Mouse (Mus musculus) gastrocnemius, adult 18-20 months (tissue): ENCODE results near the gene Rhox4a2. TPM values are rescaled to one million over a fixed set of nuclear protein-coding genes. Genes with fewer than 3 reads are reported as not detected.
"Not testable (repeated sequence)": the region's sequence is repeated elsewhere in the genome, so short reads cannot be mapped to it uniquely, and the experiment has no call there.

Experiments
- DNase-seq: peaks from one replicate; pipeline ENCODE4 v3.0.0; 2021; ENCODE audit warnings: low spot score
- long read RNA-seq, 2 experiments: library from polyadenylated mRNA; stranded (forward); transcript quantifications; one replicate each; pipeline ENCODE4 v2.0.0; 2021
- total RNA-seq, 2 experiments: library from RNA; stranded (reverse); gene quantifications; 2 replicates each; pipeline ENCODE4 v1.2.3; 2021

Gene Rhox4a2
- not detected for total RNA-seq
- long read RNA-seq, experiment 1 = 0 reads
- long read RNA-seq, experiment 2 = 0 reads

- DNase-seq = not testable (repeated sequence)
Measured at GRCm38 (mm10) chrX:37390548-37390947, at the start of gene Rhox4a2. Rhox4a2 (plus strand) TSS chrX:37390848.

- DNase-seq = not testable (repeated sequence)
Measured at GRCm38 (mm10) chrX:37379728-37380127, 10.9 kb upstream of the Rhox4a2 start, which contains the start of gene Rhox3a2. Rhox3a2 (plus strand) TSS chrX:37380028.

GRCm38 (mm10) chrX:37411767-37412166, 21.1 kb downstream of the Rhox4a2 start, which contains the start of gene Rhox2b:
Rhox2b (plus strand) TSS chrX:37412067.
- not testable (repeated sequence) for DNase-seq

DNA sequence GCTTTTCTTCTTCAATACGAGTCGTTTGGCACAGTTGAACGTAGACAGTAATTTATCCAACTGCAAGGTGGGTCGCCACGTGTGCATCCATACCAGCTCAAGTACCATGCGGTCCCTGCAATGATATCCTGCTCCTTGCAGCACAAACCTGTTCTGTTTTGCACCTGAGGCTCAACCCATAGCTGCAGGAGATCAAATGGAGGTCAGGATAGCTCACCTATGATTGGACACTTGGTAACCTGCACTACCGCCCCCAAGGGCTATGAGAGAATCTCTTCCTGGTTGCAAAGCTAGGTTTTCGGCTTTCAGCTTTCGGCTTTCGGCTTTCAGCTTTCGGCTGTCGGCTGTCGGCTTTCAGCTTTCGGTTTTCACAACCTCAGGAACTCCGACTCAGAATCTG, 41.5 kb downstream of the Rhox4a2 start, which contains the start of gene Rhox4b:
Gene Rhox4b, plus strand, starts transcription at position 301 of the 400 bp plus-strand sequence.
- not testable (repeated sequence) for DNase-seq

Other genes starting within 250 kb of the Rhox4a2 start
- gene Akap14, start 222.0 kb upstream of the Rhox4a2 start, total RNA-seq = not detected
- 100 to 1,000 TPM; 378 to 379 TPM for gene Ndufa1, start 199.7 kb upstream of the Rhox4a2 start, total RNA-seq
- gene Rnf113a1, start 199.6 kb upstream of the Rhox4a2 start, total RNA-seq = 1 to 10 TPM; 2.2 to 2.4 TPM
- not detected for gene Gm9, start 179.8 kb upstream of the Rhox4a2 start, total RNA-seq
- gene Rhox1, start 168.6 kb upstream of the Rhox4a2 start, total RNA-seq = not detected
- not detected for gene Rhox2a, start 145.9 kb upstream of the Rhox4a2 start, total RNA-seq
- not detected for gene Rhox3a, start 140.9 kb upstream of the Rhox4a2 start, total RNA-seq
- gene Rhox4a, start 125.5 kb upstream of the Rhox4a2 start, total RNA-seq = not detected
- gene Rhox3a2, start 10.8 kb upstream of the Rhox4a2 start, total RNA-seq = not detected
- not detected for gene Rhox2b, start 21.2 kb downstream of the Rhox4a2 start, total RNA-seq
- gene Rhox4b, start 41.6 kb downstream of the Rhox4a2 start, total RNA-seq = not detected
- not detected for gene Rhox2c, start 62.8 kb downstream of the Rhox4a2 start, total RNA-seq
- gene Rhox3c, start 67.7 kb downstream of the Rhox4a2 start, total RNA-seq = not detected
- not detected for gene Rhox4c, start 89.5 kb downstream of the Rhox4a2 start, total RNA-seq
- not detected for gene Rhox2d, start 102.6 kb downstream of the Rhox4a2 start, total RNA-seq
- gene Rhox4d, start 123.5 kb downstream of the Rhox4a2 start, total RNA-seq = not detected
- gene Rhox2e, start 139.6 kb downstream of the Rhox4a2 start, total RNA-seq = not detected
- gene Rhox3e, start 151.2 kb downstream of the Rhox4a2 start, total RNA-seq = not detected
- gene Rhox4e, start 166.6 kb downstream of the Rhox4a2 start, total RNA-seq = not detected
- not detected for gene Rhox2f, start 180.6 kb downstream of the Rhox4a2 start, total RNA-seq
- gene Rhox3f, start 190.1 kb downstream of the Rhox4a2 start, total RNA-seq = not detected
- gene Rhox4f, start 216.9 kb downstream of the Rhox4a2 start, total RNA-seq = not detected
- gene Rhox3g, start 237.8 kb downstream of the Rhox4a2 start, total RNA-seq = not detected